Mouse (Mus musculus) cerebellum, postnatal 14 days (tissue): Measurements from ENCODE around the gene D17Wsu92e.
A peak's percentile ranks its signal among the peaks of the same experiment; 100 is the strongest.

Source experiments
- DNase-seq, 2 experiments: peaks; one replicate each; pipeline ENCODE4 v3.0.0; 2021; ENCODE audit warnings: mixed read lengths in 2 of 2

D17Wsu92e gene

DNA sequence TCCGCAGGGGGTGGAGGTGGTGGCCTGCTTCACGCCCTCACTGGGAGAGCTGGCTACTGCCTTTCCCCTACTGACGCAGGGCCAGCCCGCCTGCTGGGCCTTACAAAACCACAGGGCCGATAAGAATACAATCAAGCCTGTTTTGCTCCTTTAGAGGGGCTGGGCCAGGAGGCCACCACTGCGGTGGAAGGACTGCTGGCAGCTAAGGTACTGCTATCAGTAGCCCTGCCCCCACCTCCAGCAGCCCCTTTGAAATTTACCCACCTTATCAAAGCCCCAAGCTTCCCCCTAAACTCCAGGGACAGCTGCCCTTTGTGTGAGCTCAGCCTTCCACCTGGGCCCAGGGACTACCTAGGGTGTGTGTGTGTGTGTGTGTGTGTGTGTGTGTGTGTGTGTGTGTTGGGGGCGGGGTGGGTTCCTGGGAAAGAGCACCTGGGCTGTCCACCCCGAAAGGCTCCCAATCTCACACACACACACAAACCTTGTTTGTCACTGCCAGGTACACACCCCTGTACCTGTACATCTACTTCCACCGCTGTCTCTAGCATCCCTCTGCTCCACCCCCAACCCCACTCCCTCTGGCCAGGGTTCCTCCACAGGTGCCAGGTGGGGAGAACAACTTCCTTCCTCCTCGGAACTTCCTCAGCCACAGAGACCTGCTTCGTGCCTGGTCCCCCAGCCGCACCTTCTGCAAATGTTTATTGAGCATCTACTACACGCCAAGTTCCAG lies 85.9 kb downstream of the D17Wsu92e start:
- peak in 1 of 2 experiments; percentile 15 for DNase-seq

DNA sequence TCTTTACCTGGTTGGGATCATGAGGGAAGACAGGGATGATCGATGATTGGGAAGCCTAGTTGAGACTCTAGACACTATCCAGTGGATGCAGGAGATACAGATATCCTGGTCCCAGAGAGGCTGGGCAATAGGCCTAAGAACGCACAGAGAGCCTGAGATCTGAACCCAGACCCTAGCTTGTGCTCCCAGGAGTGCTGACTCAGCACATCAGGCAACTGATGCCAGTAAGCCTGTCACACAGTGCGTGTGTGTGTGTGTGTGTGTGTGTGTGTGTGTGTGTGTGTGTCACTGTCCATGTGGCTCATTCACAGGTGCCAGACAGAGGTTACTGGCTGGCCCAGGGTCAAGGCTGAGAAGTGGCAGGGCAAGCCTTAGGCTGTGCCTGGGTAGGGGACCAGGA lies 87.8 kb downstream of the D17Wsu92e start:
- DNase-seq: peak in 1 of 2 experiments; percentile 24

DNA sequence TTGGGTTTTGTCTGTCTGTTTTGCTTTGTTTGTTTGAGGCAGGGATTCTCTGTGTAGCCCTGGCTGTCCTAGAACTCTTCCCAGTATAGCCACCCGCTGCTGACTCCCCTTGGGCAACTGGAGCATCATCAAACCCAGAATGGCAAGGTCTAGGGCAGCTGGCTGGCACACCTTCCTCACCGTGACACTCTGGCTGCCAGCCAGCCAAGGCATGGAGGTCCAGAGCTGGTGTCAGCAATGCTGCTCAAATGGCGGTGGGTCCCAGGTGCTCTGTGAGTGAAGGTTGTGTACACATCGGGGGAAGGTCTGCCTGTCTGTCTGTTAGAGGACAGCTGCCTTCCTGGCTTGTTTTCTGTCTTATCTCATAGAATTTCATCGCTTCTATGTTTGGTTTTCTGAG lies 88.3 kb downstream of the D17Wsu92e start:
- peak in 1 of 2 experiments; percentile 53 for DNase-seq

DNA sequence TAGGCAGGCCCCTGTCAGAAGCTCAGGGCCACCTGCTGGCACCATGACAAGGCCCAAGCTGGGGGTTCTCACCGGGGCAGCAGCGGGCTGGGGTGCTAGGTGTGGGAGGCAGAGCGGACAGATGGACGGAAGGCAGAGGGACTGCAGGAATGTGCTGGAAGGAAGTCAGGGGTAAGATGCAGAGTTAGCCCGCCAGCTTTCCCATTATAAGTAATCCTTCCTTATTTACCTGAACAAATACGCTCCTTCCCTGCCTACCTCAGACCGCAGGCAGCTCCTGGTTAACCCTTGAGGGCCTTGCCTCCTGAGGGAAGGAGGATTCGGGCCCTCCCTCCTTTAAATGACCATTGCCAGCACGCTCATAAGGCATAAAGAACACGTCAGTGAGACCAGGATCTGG lies 91.7 kb downstream of the D17Wsu92e start, which contains the start of gene Spdef:
Spdef (minus strand) TSS at position 186 of the 400 bp plus-strand sequence.
- DNase-seq: peak in 1 of 2 experiments; percentile 16

DNA sequence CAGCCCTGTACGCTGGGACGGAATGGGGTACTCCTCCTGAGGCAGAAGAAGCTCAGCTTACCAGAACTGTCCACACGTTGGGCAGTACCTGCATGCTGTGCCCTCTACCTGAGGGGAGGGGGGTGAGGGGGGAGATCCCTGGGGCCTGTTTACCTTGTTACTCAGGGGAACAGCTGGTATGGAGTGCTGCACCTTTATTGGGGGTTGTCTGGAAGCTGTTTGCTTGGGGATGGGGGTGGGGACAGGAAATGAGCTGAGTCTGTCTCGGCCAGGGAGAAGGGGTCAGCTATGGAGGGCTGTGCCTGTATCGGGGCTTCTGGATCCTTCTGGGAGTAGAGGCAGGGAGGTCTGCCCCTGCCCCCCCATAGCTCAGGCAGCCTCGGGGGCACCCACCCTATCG lies 93.9 kb downstream of the D17Wsu92e start:
- DNase-seq: no peak

DNA sequence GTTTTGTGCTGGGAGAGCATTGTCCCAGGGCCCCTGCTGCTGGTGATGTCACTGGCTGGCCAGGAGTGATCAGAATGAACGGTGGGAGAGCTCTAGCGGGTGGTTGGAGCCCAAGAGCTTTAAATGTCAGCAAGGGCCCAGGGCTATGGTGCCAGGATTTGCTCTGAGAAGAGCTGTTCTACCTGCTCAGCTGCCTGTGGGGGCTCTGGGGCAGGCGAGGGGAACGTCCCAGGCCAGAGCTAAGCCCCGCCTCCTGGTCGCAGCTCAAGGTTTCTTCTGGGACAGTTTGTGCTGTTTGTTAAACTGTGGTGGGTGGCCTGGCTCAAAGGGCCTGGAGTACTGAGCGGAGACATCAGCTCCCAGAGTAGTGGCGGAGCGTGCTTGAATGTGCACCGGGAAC lies 95.0 kb downstream of the D17Wsu92e start:
- DNase-seq: peak in 1 of 2 experiments; percentile 28

DNA sequence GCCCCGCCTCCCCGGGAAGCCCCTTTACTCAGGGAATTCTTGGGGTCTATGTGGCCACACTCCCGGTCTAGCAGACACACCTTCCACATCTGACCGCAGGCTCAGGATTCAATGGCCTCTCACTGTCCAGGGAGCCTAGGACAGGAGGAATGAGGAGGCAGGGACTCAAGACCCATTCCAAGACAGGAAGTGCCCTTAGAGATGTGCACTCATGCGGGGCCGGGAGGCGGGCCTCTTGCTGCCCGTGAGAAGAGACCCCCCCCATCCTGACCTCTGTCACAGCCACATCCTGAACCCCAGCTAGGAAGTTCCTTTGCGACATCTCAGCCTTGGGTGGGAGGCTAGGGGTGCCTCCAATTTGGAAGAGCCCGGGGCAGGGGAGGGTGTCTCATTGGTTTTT lies 95.4 kb downstream of the D17Wsu92e start:
- no peak for DNase-seq

DNA sequence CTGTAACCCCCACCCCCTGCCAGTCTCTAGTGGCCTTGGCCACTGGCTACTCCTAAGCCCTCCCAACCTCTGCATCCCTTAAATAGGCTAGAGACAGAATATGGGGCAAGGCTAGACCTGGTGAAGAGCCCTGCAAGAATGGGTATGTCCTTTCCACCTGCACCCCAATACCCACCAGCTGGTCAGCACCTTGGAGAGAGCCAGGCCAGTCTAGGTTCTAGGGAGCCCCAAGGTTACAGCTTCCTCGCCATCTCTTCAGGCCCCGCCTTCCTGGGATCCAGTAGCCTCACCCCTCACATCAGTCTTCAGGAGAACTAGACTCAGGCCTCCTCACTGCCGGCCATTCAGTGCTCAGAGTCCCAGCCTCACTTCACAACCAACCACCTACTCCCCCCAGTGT lies 96.1 kb downstream of the D17Wsu92e start:
- no peak for DNase-seq

DNA sequence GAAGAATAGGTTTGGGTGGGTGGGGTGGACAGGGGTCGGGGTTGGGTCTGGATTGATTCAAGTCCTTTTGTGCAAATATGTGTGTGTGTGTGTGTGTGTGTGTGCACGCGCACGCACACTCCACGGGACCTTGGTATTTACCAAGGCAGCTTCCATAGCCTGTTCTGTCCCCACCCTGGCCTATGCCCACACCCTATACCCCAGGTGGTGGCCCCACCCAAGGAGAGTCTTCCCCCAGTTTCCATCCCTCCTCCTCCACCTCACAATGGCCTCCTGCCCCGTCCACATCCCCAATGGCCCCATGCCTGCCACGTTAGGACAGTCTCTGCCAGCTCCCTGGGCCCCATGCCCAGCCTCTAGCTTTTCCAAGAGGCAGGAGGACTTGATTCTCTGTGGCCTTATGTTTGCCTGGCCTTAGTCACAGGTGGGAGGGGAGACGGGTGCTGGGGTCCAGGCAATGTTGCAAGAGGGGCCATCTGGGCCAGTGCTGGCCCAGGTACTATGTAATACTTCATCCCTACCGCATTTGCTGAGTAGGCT lies 99.3 kb downstream of the D17Wsu92e start:
- peak; percentile 97 for DNase-seq

DNA sequence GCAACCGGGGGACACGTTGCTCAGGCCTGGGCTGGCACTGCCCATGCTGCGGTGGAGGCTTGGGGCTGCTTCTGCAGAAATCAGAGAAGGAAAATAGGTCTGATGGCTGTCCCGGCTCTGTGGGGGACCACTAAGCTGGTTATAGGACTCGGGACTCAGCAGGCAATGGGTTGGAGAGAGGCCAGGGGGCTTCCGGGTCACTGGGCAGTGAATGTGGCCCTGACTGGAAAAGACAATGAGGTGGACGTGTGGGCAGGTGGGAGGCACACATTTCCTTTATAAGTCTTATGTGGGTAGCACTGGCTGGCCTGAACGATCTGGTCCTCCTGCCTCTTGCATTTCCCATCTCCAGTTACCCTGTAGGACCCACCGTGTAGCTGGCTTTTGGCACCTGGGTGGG lies 100.1 kb downstream of the D17Wsu92e start:
- DNase-seq: no peak

DNA sequence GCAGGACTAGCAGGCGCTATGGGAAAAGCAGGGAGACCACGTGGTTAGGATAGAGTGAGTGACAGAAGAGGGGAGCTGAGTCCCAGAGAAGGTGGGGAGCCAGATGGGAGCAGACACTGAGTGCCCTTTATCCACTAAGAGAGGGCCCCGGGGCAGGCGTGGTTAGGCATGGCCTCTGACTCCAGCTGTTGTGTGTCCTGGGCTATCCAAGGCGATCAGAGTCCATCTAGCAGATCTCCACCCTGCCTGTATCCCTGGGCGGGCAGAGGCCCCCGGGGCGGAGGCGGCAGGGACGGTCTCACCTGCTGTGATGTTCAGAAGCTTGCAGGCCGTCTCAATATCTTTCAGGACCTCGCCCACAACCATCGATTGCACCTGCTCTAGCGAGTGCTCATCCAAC lies 100.8 kb downstream of the D17Wsu92e start:
- DNase-seq: no peak

DNA sequence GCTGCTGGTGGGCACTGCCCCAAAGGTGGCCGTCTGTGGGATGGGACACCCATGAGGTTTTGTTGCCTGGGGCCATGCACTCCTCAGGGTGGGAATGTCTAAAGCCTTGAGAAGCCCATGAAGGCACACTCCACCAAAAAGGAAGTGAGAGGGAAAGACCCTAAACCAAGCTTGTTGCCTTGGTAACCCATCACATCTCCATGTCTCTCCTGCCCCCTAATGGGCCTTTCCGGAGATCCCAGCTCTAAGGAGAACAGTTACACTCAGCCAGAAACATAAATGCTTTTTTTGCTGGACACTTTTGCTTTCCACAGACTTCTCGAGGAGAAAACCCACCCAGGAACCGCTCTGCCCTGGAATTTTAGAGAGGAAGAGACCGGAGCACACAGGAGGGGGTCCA lies 102.2 kb downstream of the D17Wsu92e start:
- peak in 1 of 2 experiments; percentile 71 for DNase-seq

DNA sequence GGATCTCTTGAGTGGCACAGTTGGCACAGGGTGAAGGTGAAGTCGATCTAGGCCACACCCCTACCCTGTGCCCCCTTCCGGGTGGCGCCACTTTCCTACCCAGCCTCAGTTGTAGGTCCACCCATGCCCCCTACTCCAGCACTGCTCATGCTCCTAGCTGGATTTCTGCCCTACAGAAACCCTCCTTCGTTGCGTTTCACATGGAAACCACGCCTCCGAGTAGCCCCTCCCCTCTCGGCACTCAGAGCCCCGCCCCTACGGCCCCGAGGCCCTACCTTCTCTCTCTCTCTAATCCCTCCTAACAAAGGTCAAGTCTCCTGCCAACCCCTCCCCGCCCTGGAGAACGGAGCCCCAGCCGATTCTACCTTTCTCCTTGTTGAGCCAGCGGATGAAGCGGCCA lies 103.6 kb downstream of the D17Wsu92e start:
- DNase-seq: no peak

DNA sequence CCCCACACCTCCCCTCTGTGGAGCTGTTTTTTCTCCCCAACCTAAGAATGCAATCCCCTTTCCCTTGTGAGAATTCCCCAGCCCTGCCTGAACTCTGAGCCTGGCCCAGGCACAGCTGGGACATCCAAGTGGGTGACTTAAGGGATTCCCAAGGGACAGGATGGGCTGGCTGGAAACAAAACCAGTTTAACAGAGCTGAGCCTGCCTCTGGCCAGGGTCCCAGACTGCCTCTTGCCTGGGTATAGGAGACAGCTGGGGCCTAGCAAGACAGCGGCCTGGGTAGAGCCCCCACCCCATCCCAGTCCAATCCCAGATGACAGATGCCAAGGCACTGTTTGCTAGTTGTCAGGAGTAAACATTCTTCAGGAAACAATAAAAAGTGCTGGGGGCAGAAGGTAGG lies 107.6 kb downstream of the D17Wsu92e start:
- DNase-seq: peak; percentile 62 to 73

DNA sequence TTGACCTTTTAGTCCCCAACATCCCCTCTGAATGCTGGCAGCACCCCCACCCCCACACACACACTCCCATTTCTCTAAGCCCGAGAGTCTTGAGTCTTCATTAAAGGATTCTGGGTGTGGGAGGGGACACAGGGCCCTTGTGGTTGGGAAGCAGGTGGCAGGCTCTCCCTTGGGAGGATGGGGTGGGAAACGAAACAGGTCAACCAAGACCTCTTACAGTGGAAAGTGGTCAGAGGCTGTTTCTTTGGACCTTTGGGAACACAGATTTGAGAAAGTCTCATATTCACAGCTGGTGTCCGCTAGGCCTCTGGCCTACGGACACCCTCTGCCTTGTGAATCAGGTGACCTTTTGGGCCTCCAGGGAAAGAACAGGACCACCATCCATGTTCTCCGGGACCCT lies 110.8 kb downstream of the D17Wsu92e start:
- no peak for DNase-seq

DNA sequence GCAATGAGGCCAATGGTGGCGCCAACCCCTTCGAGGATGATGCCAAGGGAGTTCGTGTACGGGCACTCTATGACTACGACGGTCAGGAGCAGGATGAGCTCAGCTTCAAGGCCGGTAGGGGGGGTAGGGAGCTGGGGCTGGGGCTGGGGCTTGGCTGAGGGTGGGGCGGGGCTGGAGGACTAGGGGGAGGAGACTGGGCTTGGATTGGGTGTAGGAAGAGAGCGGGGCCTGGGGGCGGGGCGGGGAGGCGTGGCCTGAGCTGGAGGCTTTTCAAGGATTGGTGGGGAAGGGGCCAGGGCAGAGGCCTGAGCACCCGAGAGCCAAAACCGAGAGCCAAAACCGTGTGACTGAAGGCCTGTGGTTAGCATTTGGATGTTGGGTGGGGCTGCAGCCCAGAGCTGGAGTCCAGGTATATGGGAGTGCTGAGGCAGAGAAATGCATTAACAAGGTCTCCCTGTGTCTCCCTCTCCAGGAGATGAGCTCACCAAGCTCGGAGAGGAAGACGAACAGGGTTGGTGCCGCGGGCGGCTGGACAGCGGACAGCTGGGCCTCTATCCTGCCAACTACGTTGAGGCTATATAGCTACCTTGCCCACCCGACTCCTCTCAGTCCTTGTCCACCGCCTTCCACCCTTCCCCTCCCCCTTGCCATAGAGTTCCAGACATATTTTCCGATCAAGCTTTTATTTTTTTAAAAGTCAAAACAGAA lies 112.3 kb downstream of the D17Wsu92e start:
- DNase-seq: peak; percentile 72 to 89

DNA sequence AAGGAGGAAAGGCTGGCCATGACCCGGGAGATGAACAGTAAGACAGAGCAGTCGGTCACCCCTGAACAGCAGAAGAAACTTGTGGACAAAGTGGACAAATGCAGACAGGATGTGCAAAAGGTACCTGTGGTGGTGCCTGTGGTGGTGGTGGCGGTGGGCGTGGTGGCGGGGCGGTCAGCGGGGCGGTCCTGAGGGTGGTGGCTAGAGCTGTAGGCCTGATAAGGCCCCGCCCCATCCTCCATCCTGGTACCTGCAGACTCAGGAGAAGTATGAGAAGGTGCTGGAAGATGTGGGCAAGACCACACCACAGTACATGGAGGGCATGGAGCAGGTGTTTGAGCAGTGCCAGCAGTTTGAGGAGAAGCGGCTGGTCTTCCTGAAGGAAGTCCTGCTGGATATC lies 114.8 kb downstream of the D17Wsu92e start:
- no peak for DNase-seq

DNA sequence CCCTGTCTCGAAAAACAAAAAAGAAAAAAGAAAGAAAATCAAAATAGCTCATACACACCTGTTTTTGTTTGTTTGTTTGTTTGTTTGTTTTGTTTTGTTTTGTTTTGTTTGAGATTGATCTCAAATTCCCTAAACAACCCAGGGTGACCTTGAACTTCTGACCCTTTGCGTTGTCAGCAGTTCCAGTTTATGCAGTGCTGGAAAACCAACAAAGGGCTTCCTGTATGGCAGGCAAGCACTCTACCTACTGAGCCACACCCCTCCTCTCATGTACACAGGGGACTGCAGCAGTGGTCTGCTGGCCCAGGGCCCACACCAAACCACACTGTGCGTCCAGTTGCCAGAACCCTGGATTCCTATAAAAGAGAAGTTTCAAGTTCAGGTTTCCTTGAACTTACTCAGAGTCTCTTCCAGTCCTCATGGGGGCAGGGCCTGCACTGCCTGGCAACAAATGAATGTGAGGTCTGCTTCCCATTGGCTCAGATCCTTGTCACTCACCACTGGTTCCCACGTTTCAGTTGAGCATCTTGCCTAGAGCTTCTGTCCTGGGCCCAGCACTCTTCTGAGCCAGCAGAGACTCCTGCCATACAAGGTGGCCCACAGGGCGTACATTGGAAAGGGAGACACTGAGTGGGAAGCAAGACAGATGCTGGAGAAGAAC lies 116.4 kb downstream of the D17Wsu92e start:
- no peak for DNase-seq

DNA sequence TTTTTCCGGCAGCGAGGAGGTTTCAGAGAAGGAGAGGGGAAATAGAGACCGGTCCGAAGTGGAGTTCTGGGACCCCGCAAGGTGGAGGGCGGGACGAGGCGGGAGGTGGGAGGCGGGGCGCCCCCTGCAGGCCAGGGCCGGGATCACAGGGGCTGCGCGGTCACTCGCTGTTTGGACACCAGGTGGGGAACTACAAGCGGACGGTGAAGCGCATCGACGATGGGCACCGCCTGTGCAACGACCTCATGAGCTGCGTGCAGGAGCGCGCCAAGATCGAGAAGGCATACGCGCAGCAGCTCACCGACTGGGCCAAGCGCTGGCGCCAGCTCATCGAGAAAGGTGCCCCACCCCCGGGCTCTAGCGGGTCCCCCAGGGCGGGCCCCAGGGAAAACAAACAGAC lies 117.9 kb downstream of the D17Wsu92e start:
- peak; percentile 78 to 83 for DNase-seq

DNA sequence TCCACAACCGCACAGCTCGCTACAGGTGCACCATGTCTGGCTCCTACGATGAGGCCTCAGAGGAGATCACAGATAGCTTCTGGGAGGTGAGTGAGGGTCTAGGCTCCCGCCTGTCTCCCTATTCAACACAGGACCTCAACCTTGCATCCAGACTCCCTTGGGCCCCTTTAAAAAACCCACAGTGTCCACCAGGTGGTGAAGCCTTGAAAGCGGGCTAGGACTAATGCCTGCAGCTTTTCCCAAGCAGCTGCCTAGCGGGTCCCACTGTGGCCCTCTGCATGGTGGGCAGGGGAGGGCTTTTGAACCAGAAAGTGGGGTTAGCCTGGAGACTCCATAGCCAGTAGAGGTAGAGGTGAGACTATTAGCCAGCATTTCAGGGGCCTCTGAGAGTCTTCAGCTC lies 118.6 kb downstream of the D17Wsu92e start:
- DNase-seq: no peak
